Mouse (Mus musculus) ovary, postnatal 10 days (tissue): ENCODE data around the gene Kcnq1.
A peak's percentile ranks its signal among the peaks of the same experiment; 100 is the strongest.

Experiments
- DNase-seq: peaks from one replicate; pipeline ENCODE4 v3.0.0; 2022; ENCODE audit warnings: low spot score

Gene Kcnq1

DNA sequence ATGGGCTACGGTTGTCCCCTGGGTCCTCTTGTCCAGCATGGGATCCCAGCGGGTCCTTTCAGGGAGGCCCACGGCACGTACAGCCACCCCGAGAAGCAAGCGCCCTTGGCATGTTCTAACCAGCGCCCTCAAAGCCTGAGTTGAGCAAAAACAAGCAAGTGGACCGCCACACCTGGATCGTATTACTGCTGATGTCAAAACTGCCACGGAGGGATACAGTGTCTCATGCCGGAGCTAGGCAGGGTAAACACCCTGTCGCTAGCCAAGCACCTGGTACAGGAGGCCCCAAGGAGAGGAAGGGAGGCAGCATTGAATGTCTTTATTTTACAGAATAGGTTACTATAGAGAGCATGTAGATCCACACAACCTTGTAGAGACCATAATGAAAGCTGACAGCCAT, 310.2 kb downstream of the Kcnq1 start:
- DNase-seq: no peak

- DNase-seq: no peak
These were observed 311.7 kb downstream of the Kcnq1 start for GRCm38 (mm10) chr7:143417875-143418274.

DNA sequence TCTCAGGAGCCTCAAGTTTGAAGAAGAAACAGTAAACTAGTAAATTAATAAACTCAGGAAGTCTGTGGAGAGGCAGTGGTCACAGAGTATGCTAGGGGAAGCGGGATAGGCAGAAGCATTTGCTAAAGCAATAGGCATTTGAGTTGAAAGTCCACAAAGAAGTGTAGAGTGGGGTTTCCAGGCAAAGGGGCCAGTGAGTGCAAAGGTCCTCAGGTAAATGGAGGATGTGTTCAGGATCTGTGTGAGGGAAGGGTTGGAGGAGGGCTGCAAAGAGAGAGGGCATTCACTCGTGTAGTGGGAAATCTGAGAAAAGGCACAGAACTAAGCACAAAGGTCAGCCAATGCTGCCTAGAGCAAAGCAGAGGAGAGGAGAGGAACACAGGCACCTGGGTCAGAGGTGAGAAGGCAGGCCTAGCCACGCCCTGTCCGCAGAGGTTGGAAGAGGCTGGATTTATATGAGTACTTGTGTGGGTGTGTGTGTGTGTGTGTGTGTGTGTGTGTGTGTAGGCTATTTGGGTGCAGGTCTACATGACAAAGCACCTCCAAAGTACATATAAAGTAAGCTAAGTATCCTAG, 313.5 kb downstream of the Kcnq1 start:
- DNase-seq: no peak

DNA sequence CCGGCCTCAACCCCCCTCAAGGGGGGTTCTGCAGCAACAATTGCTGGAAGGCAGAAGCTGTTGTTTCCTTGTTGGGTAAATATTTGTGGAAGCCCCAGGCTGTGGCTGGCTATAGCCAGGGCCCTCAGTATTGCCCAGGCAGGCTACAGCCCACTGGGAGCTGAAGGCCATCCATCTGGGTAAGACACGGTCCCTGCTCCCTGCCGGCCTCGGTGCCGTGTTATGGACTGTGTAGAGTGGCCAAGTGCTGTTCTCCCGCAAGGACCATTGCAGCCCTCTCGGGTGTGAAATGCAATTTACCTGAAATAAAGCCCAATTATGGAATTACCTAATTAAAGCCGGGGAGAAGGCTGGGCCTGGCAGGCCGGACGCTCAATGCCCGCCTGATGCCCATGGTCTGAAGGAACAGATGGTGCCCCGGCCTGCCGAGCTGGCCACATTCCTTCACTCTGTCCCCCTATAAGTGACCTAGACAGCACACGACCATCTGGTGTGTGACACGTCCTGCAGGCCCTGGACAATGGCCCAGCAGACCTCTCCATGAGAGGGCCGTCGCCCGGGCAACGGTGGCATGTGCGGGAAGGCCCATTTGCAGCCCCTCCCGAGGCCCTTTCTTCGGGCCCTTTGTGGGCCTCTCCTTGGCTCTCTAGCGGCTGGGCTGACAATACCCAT, 322.1 kb downstream of the Kcnq1 start:
- no peak for DNase-seq

GRCm38 (mm10) chr7:143428814-143429499, 322.8 kb downstream of the Kcnq1 start:
- DNase-seq: no peak

DNA sequence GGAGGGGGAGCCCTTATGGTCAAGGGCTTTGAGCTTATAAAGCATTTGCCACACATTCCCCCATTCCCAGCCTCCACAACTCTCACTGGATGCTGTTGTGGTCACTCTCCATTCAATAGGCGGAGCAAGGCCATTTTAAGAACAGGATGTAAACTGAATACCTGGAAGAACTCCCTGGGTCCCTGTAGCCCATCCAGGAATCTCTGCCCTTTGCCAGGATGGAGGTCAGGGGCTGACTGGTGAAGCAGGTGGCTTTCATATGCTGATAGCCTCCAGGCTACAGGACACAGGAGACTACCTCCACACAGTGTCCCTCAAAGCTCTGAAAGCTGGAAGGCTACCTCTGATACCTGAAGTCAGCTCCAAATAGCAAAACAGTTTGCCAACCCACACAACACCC, 326.5 kb downstream of the Kcnq1 start:
- no peak for DNase-seq

DNA sequence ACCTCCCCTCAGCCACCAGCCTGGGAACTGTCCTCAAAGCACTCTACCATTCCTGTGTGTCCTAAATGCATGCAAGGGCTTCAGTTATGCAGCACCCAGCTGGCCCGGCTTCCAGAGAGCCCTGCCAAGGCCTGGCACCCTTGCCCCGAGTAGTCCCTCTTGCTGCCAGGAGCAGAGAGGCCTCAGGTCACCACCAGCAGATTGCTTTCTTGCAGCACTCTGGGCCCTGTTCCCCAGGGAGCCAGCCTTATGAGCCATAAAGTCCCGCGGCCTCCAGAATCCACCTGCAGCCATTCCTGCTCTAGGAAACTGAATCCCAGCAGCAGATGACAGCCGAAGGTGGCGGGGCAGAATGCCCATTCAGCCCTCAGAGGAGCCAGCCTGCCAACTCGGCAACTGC, 327.2 kb downstream of the Kcnq1 start:
- no peak for DNase-seq

DNA sequence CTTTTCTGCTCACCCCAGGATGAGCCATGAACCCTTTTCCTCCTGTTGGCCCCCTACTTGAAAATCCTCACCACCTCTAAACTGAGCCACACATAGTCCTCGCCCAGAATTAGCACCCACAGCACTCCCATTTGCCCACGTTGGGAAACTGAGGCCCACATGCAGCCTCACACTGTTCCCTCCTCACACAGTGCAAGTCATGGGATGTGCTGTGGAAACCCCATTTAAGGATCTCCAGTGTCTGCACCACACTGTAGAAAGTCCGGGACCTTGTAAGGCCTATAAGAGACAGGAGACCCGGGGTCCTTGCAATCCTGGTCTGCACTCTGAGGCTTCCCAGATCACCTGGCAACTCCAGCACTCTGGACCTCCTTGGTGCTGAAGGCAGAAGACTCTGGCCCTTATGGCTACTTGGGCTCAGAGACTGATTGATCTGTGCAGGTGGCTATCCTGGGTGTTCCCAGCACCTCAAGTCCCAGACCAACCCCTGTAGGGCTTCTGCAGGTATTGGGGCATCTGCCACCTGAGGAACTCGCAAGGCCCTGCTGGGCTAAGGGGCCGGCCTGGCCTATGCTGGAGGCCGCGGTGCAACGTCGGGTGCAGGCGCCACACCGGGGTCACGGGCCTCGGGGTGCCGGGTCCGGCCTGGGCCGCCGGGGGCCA, 331.2 kb downstream of the Kcnq1 start:
- DNase-seq: no peak

DNA sequence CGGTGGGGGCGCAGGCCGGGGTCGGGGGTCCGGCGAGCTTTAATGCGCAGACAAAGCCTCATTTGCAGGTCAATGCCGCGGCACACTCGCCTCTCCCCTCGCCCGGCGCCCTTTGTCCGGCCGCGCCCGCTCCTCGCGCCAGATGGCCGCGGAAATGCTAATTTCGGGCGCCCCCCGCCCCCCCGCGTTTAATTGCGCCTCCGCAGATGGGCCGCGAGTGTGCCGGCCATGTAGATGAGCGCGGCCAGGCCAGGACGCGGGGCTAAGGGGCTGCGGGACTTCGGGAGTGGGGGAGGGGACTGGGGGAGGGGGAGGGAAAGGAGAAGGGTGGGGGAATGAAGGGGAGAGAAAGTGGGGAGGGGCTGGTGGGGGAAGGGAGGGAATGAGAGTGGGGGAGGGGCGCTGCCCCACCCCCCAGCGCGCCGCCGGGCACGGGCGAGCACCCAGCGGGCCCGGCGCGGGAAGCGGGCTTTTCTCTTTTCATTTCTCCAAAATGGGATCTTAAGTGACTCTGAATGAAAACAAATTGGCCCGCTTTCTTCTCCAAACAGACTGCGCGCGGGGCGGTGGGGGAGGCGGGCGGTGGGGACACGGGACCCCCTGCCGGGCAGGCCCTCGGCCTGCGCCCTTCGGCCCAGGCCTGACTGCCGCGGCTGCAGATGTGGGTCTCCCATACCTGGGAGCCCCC, 331.9 kb downstream of the Kcnq1 start:
- no peak for DNase-seq

- no peak for DNase-seq
These were observed 332.8 kb downstream of the Kcnq1 start for GRCm38 (mm10) chr7:143438965-143439364.

DNA sequence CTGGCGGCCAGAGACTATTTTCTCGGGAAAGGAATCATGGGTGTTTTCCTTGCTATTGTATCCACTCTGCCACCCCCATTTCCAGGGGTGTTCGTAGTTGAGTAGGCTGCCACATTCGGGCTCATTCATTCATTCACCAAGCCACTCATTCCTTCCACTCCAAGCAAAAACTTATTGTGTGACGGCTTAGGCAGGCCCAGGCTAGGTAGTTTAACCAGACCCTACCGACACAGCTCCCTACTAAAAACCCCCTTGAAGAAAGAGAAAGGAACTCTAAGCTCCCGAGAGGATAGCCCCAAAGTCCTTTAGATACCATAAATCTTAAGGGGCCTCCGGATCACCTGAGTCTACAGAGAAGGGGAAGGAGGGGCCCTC, 338.4 kb downstream of the Kcnq1 start:
- no peak for DNase-seq

- no peak for DNase-seq
These were observed 338.9 kb downstream of the Kcnq1 start for GRCm38 (mm10) chr7:143444955-143445648.

- no peak for DNase-seq
These were observed 339.7 kb downstream of the Kcnq1 start for GRCm38 (mm10) chr7:143445651-143446460.

- no peak for DNase-seq
These were observed 341.0 kb downstream of the Kcnq1 start for GRCm38 (mm10) chr7:143447130-143447529.

DNA sequence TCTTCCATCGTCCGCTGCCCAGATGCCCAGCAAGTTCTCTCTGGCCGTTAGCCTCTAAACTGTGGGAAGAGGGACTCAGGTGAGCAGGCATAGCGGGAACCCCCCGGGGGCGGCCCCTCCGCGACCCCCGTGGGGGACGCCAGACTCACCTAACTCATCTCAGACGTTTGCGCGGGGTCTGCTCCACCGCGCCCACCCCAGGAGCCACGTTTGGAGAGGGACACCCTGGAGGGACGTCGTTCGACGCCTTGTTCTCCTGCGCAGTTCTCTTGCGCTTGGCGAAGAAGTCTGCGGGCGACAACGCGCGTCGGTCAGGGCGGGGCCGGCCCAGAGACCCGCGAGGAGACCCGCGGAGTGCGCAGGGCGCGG, 352.8 kb downstream of the Kcnq1 start:
- no peak for DNase-seq

- DNase-seq: no peak
These were observed 353.4 kb downstream of the Kcnq1 start for GRCm38 (mm10) chr7:143459332-143460211.

DNA sequence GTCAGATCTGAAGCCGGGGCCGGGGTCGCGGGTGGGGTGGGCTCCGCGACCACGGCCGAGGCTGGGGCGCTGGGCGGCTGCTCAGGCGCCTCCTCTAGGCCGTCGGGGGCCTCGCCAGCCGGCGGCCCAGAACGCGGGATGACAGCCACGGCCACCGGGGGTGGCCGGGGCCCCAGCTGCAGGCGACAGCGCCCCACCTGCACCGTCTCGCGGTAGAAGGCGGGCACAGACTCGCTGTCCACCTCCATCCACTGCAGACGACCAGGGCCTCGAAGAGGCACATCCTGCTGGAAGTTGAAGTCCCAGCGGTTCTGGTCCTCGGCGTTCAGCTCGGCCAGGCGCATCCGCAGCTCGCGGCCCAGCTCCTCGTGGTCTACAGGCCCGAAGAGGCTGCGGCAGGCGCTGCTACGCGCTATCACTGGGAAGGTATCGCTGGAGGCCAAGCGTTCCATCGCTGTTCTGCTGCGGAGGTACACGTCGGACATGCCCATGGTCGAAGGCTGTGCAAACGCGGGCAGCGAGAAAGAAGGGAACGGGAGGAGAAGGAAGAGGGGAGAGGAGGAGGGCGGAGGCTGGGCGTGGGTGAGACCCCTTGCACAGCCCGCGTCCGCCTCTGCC, 354.2 kb downstream of the Kcnq1 start:
- DNase-seq: no peak

DNA sequence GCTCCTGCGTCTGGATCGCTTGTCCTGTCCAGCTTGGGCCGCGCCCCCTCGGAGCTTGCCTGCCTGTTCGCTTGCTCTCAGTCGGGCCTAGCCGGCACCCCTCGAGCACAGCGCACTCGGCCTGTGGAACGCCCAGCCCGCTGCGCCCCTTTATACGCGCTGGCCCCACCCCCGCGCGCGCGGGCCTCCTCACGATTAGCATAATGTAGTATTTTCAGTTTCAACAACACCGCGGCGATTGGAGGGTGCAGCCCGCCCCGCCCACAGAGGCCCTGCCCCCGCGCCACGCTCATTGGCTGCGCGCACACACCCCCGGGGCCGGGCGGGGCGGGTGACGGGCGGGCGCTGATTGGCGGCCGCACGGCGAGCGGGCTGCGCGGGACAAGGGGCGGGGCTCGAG, 354.7 kb downstream of the Kcnq1 start, which contains the start of gene Cdkn1c:
Gene Cdkn1c, minus strand, starts transcription at position 177 of the 400 bp plus-strand sequence.
- DNase-seq: peak; percentile 71

DNA sequence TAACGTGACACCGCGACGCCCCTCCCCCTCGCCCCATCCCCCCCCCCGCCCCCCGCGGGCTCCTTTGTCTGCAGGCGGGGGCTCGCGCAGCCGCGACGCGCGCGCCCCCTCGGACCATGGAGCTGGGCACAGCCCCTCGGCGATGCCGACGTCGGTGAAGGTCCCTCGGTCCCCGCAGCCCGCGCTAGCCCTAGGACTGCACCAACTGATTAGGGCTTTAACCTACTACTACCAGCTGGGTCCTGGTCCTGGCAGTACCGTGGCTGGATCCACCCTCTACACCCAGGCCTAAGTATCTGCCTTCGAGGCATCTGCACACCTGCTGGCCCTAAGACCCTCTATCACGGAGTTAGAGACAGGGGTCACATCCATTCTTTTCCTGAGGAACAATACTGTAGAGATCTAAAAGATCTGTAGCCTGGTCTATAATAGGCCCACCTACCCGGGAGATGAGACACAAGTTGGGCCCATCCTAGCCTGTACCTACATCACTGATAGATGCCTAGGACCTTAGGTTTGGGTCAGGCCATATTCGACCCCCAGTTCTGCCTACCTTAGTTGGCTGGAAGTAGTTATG, 355.2 kb downstream of the Kcnq1 start:
- DNase-seq: no peak
